Mouse (Mus musculus): ENCODE results near the gene Syne3.

Gene Syne3

GRCm38 (mm10) chr12:104978943-104979723 is 30.5 kb downstream of the Syne3 start:
- in situ Hi-C loops (cut with MboI, MseI) = loop anchor here in 1 of 2 experiments (25.0 kb wide), 1 partner anchor 1783 kb away; no protein-coding TSS in a partner anchor

GRCm38 (mm10) chr12:104978420-104978819 is 31.2 kb downstream of the Syne3 start:
- in situ Hi-C loops (cut with MboI, MseI) = loop anchor here in 1 of 2 experiments (25.0 kb wide), 1 partner anchor 1784 kb away; no protein-coding TSS in a partner anchor

- in situ Hi-C loops (cut with MboI, MseI) = loop anchor here in 1 of 2 experiments (25.0 kb wide), 1 partner anchor 1785 kb away; no protein-coding TSS in a partner anchor
Observed at GRCm38 (mm10) chr12:104976903-104977302, 32.7 kb downstream of the Syne3 start.

GRCm38 (mm10) chr12:104976331-104976817 is 33.2 kb downstream of the Syne3 start:
- in situ Hi-C loops (cut with MboI, MseI) = loop anchor here in 1 of 2 experiments (25.0 kb wide), 1 partner anchor 1786 kb away; no protein-coding TSS in a partner anchor

GRCm38 (mm10) chr12:104972860-104973259 is 36.7 kb downstream of the Syne3 start:
- in situ Hi-C loops (cut with MboI, MseI) = no loop called here

DNA sequence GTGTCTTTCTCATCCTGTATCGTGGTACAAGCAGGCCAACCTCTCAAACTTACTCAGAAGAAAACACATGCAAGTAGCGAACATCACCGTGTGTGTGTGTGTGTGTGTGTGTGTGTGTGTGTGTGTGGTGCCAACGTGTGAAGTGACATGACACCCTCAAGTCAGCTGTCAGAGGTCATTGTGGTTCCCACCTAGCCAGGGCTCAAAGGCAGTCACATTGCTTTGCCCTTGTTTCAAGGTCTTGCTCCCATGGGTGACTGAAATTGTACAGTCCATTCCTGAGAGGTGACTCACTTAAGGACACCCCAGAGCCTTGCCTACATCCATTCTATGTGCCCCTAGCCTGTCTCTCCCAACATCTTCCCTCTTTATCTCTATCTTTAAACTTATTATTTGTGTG is 40.0 kb downstream of the Syne3 start:
- in situ Hi-C loops (cut with MboI, MseI) = no loop called here

GRCm38 (mm10) chr12:104969177-104969576 is 40.4 kb downstream of the Syne3 start:
- in situ Hi-C loops (cut with MboI, MseI) = no loop called here

DNA sequence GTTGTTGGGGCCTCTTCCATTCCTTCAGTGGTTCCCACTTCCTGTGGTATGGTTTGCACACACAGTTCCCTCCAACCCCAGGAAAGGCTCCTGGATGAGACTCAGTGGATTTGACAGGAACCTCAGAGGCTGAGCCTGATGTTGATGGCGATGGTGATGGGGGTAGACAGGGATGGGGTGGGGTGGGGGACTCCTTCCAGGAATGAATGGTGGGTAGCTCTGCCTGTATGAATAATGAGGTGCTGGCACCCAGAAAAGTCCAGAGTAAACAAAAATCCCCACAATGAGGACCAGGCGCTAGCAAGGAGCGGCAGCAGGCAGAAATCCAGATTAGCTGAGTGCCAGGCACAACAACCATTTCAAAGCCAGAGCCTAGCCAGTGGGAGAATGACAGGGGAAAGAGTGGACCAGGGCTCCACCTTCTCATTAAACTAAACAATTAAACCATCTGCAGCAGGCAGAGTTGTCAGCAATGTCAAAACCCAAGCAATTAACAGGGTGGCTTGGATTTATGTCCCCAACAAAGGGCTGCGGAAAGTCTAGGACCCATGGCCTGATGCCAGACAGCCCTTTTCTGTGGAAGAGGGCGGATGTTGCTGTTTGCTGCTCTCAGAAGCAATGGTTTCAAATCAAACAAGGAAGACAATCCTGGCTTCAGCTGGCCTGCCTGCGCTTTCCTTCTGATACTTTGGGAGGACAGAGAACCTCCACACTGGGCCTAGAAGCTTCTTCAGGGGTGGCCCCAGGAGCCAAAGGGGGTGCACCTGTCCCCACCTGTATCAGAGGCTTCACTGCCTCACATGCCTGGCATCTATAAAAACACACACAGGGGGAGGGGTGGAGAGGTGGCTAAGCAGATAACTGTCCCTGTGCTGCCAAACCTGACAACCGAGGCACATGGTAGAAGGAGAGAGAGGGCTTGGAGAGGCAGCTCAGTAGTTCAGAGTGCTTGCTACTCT is 44.4 kb downstream of the Syne3 start:
- in situ Hi-C loops (cut with MboI, MseI) = no loop called here

DNA sequence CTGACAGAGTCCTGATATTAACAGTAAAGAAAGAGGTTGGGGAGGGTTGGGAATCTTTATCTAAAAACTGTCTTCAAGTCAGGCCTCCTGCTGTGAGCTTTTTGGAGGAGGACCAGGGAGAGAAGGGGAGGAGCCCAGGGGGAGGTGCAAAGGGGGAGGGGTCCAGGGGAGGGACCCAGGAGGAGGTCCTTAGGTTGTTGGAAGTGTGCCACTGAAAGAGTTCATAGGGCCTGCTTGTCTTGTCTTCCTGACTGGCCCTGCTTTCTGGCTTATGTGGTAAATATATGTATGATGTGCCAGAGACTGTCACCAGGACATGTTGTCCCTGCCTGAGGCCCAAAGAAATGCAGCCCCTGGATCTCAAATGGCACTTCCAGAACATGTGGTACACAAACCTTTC is 49.2 kb downstream of the Syne3 start:
- in situ Hi-C loops (cut with MboI, MseI) = no loop called here

DNA sequence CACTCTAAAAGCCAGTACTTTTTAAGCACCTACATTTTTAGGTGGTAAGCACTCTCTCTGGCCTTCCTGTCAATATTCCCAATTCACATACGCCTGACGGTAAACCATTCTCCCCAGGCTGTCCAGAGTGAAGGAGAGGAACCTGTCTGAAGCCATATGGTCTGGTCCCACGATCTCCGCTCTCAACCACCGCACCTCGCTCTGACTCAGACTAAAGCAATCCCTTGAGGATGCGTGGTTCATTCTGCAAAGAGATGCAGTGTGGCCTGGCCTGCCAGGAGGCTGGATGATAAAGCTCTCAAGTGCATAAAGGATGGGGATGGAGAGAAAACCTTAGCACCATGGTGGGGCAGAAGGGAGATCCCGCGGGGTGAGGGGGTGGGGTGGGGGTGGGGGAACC is 49.6 kb downstream of the Syne3 start:
- in situ Hi-C loops (cut with MboI, MseI) = no loop called here

- in situ Hi-C loops (cut with MboI, MseI) = no loop called here
Observed at GRCm38 (mm10) chr12:104958263-104958662, 51.3 kb downstream of the Syne3 start.

DNA sequence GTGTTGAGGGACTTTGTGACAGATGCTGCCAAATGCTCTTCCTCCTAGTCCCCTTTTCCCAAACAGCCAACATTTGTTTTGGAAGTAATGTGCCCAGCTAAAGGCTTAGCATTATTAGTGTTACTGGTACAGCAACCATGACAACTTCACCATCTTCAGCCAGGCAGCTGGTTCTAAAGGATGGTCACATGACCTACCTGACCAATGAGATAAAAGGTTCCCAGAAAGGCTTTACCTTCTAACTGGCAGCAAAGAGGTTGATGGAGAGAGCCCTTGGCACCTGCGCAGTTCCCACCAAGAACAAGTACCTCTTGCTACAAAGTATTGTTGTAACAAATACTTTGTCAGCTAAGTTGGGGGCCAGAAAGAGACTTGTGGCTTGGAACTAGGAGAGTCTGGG is 52.4 kb downstream of the Syne3 start:
- in situ Hi-C loops (cut with MboI, MseI) = no loop called here

GRCm38 (mm10) chr12:104956406-104956805 is 53.2 kb downstream of the Syne3 start:
- in situ Hi-C loops (cut with MboI, MseI) = no loop called here

GRCm38 (mm10) chr12:104955003-104955800 is 54.4 kb downstream of the Syne3 start:
- in situ Hi-C loops (cut with MboI, MseI) = no loop called here

- in situ Hi-C loops (cut with MboI, MseI) = loop anchor here (5.0 kb wide), 2 partner anchors 63 to 73 kb away; no protein-coding TSS in a partner anchor
Observed at GRCm38 (mm10) chr12:104953941-104954340, 55.7 kb downstream of the Syne3 start.

GRCm38 (mm10) chr12:104952458-104952857 is 57.2 kb downstream of the Syne3 start:
- in situ Hi-C loops (cut with MboI, MseI) = loop anchor here (5.0 kb wide), 2 partner anchors 65 to 75 kb away; no protein-coding TSS in a partner anchor

- in situ Hi-C loops (cut with MboI, MseI) = no loop called here
Observed at GRCm38 (mm10) chr12:104947911-104948310, 61.7 kb downstream of the Syne3 start.

GRCm38 (mm10) chr12:104946231-104946630 is 63.4 kb downstream of the Syne3 start:
- in situ Hi-C loops (cut with MboI, MseI) = no loop called here

DNA sequence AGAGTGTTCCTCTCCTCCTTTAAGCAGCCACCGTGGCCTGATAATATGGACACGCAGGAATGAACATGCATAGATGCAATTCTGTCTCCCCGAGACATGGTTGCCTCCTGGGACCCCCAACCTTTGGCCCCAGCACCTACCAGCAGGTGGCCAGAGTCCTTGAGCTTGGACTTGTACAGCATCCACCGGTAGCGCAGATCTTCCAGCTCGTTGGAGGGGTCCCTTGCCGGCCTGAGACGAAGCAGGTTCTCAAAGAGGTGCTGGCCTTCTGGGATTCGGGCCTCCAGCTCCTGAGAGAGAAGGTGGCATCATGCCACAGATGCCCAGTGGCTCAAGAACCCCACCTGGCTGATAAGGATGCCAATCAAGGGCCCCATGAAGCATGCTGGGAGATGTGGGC is 69.1 kb downstream of the Syne3 start:
- in situ Hi-C loops (cut with MboI, MseI) = no loop called here

DNA sequence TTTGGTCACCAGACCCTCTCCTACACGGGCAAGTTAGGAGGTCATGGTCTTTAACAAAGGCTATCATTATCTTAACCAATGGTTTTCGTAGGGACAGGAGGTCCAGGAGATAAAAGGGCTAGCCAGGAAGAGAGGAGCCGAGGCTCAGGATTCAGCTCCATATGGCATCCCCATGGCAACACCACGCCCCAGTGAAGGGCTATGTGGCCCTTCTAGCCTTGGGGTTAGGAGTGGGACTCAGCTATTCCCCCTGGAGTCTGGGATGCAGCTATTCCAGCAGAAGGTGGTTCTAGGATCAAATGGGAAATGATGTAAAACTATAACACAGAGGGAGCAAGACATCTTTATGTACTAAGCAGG is 69.6 kb downstream of the Syne3 start:
- in situ Hi-C loops (cut with MboI, MseI) = no loop called here
